Mouse (Mus musculus) urinary bladder, adult 2 months (tissue): ENCODE results near the gene Med22. TPM values are rescaled to one million over a fixed set of nuclear protein-coding genes. Genes with fewer than 3 reads are reported as not detected.

Experiments
- DNase-seq: peaks from one replicate; pipeline ENCODE4 v3.0.0; 2022; ENCODE audit warnings: low spot score
- polyA plus RNA-seq: library from polyadenylated mRNA; depleted of rRNA; stranded (reverse); fragments of >200 nt; gene quantifications from 2 replicates; pipeline ENCODE4 v1.2.3, GENCODE M21; 2012; rRNA removed

Gene Med22
- polyA plus RNA-seq, 1 experiment, result 32.5 TPM

DNA sequence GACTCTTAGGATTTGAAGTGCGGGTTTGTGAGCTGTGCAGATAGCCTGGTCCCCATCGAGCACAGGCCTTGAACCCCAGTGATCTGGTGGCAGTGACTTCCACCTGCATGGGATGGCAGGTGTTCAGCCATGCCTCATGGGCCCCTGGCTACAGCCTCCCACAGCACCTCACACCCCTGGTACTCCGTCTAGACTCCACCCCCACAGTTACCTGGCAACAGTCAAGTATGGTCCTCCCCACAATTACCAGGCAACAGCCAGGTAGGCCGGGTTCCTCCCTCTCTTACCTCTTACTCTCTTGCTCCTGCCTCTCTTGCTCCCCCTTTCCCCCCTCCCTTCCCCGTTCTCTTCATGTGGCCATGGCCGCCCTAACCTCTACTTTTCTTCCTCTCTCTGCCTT, 39.8 kb downstream of the Med22 start:
- no peak for DNase-seq

DNA sequence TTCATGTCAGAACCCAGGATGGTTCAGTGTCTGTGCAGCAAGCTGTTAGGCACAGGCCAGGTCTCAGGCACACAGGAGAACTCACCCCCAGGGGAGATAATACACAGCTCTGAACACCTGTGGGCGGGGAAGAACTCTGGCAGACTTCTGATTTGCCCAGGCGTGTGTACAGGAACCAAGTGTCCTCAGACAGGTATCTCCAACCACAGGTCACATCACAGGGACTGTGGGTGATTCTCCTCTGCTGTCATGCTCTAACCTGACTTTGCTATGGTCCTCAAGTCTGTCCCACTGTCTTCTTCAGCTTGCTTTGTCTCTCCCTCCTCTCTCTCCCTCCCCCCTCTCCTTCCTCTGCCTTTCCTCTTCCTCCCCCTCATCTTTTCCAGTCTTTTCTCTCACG, 45.6 kb downstream of the Med22 start, which contains the start of gene Abo:
TSS of gene Abo (minus strand) at position 101 of the 400 bp plus-strand sequence.
- DNase-seq, result no peak

DNA sequence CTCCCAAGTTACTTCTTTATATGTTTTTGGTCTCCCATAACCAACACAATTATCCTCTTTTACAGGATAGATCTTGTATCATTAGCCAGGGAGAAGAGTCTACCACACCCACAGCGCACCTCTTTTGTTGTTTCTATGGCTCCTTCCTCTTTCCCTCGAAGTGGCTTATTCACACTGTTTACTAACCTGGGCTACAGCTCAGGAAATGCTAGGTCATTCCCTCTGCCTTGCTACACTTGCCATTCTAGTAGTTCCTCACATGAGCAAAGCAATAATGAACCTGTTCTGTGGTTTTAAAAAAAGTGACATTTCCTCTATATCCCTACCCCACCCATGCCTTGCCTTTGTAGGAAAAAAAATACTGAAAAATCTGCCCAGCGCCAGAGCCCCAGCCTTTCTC, 47.6 kb downstream of the Med22 start:
- DNase-seq, result no peak

Other genes starting within 250 kb of the Med22 start
- gene Lcn4, start 239.4 kb downstream of the Med22 start, polyA plus RNA-seq, result not detected in 2 replicates
- gene Abo, start 45.7 kb downstream of the Med22 start, polyA plus RNA-seq, result not detected in 2 replicates
- gene Surf6, start 7.8 kb downstream of the Med22 start, polyA plus RNA-seq, result 15.7 and 16.3 TPM in 2 replicates
- gene Rpl7a, start 87 bp upstream of the Med22 start, polyA plus RNA-seq, result 1,359 and 1,515 TPM in 2 replicates
- gene Surf2, start 5.7 kb upstream of the Med22 start, polyA plus RNA-seq, result 43.1 and 48.2 TPM in 2 replicates
- 92.5 and 103 TPM in 2 replicates for gene Surf1, start 5.9 kb upstream of the Med22 start, polyA plus RNA-seq
- 131 and 132 TPM in 2 replicates for gene Surf4, start 23.3 kb upstream of the Med22 start, polyA plus RNA-seq
- gene Stkld1, start 23.4 kb upstream of the Med22 start, polyA plus RNA-seq, result 0.24 and 0.28 TPM in 2 replicates
- 33.6 TPM in 2 replicates for gene Rexo4, start 53.7 kb upstream of the Med22 start, polyA plus RNA-seq
- gene Adamts13, start 62.7 kb upstream of the Med22 start, polyA plus RNA-seq, result 0.08 and 0.13 TPM in 2 replicates
- 48.0 and 48.9 TPM in 2 replicates for gene Cacfd1, start 99.2 kb upstream of the Med22 start, polyA plus RNA-seq
- gene Slc2a6, start 117.3 kb upstream of the Med22 start, polyA plus RNA-seq, result 2.2 and 2.8 TPM in 2 replicates
- not detected in 2 replicates for gene Mymk, start 161.5 kb upstream of the Med22 start, polyA plus RNA-seq
- gene Adamtsl2, start 168.7 kb upstream of the Med22 start, polyA plus RNA-seq, result 3.1 and 5.1 TPM in 2 replicates
- gene Fam163b, start 231.8 kb upstream of the Med22 start, polyA plus RNA-seq, result 0.09 and 0.11 TPM in 2 replicates